Mouse (Mus musculus) layer of hippocampus, postnatal 36 days (tissue): ENCODE measurements at regions not wholly inside any gene's neighbourhood (a gene's known extent, or its start where the extent isn't known, plus 50 kb on each side); places are given as distances from the start of the nearest gene placed in this dataset.
"Not testable (repeated sequence)": the region's sequence is repeated elsewhere in the genome, so short reads cannot be mapped to it uniquely, and the experiment has no call there.

Source experiments
- DNase-seq, 2 experiments: peaks; one replicate each; pipeline ENCODE4 v3.0.0; 2022

DNA sequence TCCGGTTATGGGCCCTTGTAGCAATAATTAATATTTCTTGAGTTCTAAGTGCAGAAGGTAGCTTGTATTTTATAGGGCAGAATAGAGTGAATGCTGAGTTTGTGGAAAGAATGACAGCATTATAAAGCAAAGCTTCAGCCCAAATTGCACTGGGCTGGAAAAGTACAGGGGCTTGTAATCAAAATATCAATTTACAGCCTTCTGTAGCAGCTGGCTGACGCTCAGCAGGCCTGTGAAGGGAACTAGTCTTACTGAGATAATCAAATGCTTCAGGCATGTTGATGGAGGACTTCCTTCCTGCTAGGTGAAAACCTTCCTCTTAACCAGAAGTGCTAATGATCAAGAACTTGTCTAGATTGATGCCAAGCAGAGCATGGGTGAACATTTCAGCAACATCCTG lies 257.9 kb upstream of the Sdr16c6 start:
- no peak for DNase-seq

DNA sequence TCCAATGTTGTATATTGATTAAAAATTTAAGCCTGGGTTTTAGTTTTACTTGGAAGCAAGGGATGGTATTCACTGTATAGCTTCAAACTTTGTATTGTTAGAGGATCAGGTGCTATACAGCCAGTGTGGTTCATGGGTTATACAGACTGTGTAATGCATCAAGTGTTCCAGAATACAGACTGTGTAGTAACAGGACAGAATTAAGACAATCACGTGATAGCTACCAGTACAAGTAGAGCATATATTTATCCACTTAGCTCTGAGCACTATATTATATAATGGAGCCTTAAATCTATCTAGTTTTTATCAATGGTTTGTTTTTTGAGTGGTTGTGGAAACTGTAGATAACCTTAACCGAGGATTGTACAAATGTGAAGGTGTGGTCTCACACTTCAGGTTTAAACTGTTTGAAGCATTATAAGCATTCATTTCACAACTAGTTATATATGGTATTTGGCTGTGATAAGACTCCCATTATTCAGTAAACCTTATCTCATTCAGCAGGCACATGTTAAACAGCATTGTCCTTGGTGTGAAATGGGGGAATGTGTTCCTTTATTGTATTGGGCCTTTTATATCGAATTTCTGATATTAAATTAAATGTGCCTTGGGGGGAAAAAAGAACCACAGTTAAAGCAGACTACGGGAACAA lies 256.3 kb upstream of the Sdr16c6 start:
- DNase-seq: no peak

DNA sequence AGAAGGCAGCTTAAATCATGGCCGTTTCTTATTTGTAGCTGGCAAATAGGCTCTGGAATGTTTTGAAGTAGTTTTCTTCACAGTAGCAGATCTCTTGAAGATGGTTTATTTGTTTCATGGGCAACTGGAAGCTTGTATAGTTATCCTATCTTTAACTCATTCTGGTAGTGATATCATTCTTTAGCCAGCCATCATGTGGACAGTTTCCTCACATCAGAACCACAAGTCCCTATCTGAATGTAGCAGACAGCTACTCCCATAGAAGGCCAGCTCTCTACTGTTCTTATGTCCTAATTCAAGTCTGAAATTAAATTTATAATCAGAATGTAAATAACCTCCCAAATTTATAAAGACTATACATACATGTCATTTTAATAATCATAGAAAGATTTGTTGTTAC lies 253.8 kb upstream of the Sdr16c6 start:
- DNase-seq: no peak

DNA sequence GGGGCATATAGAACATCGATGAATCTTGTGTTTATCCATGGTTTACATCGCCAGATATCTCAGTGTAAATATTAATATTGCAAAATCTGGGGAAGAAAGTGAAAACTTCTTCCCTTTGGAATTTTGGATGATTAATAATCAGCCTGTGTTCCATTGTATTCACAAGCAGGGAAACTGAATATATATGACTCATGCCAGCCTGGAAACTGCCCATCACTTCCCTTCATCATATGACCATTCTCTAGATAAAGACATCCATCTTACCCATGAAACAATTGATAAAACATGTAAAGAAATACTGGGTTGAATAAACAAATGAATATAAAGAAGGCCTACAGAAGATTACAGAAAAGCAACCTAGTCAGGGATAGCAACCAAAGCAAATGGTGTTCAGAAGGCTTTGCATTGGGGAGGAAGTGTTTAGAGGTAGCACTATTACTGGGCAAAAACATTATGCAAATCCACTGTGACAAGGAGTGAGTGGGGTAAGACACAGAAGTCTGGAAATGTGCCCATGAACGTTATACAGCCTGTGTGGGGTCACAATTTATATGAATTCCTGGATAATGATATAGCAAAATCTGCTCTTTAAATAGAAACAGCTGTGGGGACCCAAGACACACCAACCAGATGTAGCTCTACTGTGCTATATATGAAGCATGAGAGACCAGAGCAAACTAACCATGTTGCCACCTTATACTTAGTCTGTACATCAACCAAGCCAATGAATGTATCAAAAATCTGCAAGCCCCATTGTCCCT lies 238.5 kb upstream of the Sdr16c6 start:
- DNase-seq: no peak

DNA sequence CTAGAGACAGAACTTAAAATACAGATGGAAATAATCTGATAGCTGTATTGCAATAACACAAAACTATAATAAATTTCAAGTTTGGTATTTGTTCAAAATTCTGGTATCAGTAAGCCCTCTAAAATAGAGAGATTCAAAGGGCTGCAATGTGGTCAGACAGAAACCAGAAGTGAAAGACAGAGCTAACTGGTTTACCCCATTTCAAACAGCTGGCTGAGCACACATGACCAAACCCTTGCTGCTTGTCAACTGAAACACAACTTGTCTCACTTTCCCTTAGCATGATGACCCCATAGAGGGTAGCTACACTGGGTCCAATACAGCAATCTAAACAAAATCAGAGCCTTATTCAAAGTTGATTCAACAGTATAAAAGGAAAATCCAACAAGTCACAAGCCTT lies 234.2 kb upstream of the Sdr16c6 start:
- DNase-seq: no peak

DNA sequence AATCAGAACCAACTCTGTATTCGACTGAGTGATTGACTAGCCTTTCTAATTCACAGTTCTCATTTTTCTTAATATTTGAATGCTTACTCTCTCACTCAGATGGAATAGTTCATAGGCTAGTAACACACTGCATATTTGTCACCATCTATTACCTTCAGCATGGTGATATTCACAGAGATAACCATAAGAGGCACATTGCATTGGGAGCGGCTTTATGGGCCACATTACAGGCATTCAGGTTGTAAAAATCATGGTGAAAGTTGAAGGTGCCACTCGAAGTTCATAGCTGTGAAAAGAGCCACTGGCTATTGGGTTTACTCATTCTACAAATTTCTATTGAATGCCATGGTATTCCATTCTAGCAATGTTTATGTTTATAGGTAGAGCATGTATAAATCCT lies 229.6 kb upstream of the Sdr16c6 start:
- DNase-seq: no peak

DNA sequence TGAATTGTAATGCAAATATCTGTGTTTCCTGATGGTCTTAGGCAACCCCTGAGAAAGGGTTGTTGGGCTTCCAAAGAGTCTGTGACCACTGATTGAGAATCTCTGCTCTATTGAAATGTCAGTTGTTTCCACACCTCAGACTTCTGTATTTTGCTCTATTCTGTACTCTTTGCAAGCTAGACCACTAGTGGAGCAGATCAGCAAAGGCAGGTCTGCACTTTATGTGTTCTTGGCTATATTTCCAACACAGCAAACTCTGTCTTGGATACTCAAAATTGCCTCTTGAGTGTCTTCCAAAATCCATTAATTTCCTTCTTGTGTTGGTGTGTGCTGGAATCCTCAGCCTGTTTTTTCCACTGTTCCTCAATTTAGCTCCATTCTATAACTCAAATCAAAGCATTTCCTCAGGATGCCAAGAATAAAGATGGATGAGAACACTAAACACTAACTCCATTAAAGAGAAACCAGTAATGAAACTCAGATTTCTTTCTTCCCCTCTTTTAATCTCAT lies 228.5 kb upstream of the Sdr16c6 start:
- DNase-seq: no peak

DNA sequence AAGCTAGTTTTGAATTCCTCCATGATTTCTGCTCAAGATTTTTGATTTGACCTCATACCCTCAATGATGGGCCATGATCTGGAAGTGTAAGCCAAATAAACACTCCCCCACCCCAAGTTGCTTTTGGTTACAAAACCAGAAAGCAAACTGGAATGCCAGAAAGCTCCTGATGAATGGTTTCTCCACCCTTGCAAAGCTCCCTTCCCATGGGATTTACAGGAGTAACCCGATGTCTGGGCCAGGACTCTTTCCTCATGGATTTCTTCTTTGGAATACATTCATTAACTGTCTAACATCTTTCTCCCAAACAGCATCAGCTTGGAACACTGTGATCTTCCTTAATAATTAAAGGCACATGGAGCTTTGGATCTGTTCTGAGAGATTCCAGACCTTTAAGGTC lies 227.3 kb upstream of the Sdr16c6 start:
- DNase-seq: no peak

DNA sequence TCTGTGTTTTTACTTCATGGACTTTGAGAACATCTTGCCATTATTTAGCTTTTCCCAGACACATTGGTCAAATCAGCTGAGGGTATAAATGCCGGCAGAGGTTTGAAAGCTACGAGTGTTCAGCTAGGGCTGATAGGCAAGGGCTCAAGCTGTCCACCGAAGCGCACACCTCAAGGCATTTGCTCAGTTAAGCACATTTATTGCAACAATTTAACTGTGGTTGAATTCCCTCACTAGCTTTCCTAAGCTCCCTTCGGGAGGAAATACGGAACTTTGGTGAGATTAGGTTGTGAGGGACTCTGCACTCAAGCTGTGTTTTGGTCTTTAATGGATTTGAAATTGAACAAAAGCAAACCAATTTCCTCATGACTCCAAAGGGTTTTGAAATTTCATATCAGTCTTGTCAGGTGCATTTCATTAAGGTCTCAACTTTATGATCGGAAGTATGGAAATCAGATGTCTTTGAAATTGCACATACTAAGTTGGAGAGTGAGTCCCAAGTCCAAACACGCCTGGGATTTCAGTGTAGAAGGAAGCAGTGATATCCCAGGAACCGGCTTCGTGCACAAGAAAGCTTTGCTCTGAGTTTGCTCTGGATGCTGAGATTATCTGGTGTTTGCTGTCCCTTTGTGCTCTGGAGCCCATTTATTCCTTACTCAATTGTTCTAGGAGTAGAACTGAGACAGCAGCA lies 223.0 kb upstream of the Sdr16c6 start:
- no peak for DNase-seq

DNA sequence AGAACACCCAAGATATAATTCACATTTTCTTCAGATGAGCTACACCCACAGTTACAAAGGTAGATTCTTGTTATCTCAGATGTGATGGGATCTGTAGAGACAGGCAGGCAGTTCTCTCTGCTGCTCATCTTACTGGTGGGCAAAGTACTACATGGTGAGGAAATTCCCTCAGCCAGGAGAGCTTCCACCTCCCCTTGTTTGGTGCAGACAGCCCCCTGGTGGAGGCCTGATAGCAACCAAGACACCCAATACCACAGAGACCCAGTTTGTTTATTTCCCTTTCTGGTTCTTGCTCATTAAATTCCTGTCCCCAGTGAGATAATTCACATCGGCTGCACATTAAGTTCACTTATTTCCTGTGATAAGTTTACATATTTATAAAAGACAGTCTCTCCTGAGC lies 222.3 kb upstream of the Sdr16c6 start:
- DNase-seq: no peak

DNA sequence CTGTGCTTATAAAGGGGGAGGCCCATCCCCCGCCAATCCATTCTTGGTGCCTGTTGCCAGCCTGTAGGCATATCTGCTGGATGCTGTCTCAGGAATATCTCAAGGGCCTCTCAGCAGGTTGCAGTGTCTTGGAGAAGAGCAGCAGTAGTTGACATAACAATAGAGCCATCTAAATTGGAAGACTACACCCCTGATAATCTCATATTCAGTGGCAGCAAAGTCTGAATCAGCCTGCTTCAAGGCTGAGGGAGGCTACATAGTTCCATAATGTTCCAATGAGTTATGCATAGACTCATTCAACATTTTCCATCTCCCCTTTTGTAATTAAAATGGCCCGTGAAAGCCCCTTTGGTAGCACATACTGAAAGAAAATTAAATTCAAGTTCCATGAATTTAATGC lies 172.3 kb upstream of the Sdr16c6 start:
- no peak for DNase-seq

DNA sequence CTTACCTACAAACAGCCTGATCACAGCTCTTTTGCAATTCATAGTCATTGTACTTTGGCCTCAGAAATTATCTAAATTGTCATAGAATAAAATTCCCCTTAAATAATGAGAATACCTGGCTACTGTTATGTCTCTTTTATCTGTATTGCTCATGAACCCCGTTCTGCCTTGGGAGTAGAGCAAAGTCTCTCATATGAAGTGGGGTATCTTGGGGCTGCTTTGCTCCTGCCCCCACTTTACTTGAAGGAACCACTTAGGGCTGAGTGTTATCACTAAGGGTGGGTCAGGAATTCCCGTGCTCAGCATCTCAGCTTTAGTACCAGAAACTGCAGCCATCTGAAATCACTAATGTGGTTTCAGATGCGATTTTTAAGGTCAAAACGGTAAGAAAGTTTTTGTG lies 170.3 kb upstream of the Sdr16c6 start:
- DNase-seq: no peak

DNA sequence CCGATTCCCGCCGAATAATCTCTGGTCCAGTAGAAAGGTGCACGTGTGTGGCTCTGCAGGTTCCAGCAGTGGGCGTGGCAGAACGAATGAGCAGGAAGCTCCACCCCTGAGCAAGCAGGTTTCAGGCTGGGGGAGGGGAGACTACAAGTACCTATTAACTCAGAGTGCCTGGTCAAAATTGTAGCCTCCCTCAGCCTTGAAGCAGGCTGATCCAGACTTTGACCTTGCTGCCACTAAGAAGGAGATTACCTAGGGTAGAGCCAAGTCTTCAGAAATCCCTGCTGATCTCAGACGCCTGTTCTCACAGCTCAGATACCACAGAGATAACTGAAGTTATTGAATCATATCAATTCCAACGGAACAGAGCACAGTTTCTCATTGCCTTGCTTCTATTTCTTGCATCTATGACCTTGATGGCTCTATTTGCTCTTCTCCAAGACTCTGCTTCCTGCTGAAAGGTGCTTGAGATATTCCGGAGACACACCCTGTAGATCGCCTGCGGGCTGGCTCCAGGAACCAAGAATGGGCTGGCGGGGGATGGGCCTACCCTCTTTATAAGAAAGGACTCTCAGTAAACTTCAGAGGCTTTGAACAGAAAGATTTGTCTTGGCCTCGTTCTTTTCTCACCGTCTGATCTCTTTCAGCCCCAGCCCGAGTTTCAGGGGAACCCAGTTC lies 165.1 kb upstream of the Sdr16c6 start:
- DNase-seq: not testable (repeated sequence)

DNA sequence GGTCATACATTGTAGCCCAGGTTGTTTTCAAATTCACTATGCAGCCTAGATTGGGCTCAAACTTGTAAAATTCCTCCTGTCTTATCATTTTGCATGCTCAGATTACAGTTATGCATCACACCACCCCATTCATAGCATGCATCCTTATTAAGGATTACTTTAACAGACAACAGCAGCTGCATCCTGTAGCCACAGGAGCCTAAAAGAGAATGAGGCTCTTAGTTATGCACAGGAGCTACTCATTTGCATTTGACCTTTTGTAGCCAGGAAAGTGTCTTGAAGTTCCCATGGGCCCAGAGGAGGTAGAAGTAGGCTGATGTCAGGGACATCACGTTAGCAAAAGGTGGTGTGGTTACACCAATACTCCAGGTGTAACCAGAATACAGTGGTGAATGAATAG lies 148.9 kb upstream of the Sdr16c6 start:
- no peak for DNase-seq

DNA sequence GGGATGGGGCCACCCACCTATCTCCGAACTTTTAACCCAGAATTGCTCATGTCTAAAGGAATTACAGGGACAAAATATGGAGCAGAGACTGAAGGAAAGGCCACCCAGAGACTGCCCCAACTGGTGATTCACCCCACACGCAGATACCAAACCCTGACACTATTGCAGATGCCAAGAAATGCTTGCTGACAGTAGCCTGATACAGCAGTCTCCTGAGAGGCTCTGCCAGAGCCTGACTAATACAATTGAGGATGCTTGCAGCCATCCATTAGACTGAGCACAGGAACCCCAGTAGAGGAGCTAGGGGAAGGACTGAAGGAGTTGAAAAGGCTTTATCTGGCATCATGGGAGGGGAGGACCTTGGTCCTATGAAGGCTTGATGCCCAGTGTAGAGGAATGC lies 142.4 kb upstream of the Sdr16c6 start:
- no peak for DNase-seq

DNA sequence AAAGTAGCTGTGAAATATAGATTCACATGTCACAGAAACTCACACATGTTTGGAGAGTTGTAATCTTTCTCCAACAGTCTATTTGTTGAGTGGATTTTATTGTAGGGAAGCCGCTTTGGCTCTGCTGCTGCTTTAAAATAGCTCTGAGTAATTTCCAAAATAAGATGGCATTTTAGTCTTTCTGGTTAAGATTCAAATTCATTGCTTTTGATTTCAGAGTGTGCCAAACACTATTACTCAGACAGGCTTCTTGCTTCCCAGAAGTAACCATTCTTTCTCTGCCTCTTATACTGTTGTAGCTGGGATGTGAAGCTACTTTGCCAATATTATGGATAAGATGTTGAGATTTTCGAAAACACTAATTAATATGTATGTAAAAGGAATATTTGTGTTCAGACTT lies 134.6 kb upstream of the Sdr16c6 start:
- no peak for DNase-seq

DNA sequence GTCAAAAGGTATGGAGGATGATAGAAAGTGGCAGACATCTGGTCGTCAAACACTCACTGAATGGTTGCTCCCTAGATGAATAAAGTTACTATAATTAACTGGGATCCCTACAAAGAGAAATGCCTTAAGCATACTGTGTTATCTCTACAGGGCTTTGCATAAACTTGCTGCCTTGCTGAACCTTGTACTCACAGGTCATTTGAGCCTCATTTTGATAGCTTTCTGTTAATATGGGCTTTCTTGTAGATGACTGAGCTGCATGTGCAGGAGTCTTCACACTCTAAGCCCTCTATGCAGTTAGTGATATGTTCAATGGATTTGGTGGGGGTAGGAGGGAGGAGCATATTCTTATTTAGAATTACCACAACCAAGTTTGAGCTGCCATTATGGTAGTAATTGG lies 127.8 kb upstream of the Sdr16c6 start:
- DNase-seq: no peak

DNA sequence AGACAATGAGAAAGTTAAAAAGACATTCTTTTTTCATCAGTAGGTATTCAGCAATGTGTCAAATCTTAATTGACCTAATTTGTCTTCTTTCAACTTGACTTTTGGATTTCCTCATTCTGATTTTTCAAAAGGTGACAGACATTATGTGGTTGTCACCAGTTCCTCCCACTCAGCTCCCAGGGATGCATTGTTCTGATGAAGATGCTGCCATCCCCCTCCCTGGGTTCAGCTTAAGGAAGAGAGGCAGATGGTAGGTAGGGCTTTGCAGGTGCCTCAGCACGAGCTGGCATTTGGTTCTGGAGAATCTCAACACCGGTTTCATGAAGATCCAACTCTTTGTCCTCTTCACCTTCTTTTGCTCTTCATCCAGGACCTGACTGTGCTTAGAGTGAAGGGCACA lies 122.0 kb upstream of the Sdr16c6 start:
- DNase-seq: no peak

DNA sequence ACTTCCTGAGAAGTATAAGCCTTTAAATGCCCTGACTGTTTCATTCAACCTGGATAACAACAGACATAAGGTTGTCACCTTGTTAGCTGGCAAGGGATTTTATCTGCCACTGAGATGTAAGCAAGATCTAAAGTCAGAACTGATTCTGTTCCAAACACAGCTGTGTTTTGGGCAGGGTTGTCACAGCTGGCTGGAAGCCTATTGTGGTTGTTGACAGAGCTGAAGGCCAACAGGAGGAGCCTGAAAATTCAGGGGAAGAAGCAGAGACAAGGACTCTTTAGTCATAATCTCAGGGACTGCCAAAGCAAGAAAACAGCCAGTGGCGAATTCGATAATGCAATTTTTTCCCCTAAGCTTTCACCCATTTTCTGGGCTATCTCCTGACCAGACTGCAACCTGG lies 118.5 kb upstream of the Sdr16c6 start:
- no peak for DNase-seq

DNA sequence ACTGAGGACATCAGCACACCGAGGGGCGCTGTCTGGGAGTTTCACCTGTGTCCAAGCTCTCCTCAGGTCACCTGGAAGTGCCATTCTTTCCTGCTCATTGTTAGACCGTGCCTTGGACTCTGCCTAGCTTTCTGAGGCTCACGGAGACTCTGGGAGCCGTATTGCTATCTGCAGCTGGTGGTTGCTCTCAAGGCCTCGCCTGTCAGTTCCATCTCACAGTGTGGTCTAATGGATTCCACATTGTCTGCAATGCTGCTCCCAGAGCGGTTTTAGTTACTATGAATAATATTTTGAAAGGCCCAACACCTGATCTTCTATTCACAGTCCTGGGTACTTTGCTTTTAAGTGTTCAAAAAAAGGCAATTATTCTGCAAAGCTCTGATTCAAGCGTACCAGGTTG lies 117.9 kb upstream of the Sdr16c6 start:
- no peak for DNase-seq
